ENCODE assay signal across 25 mouse cellular contexts in genomic region chr6:97016018-97016417, GRCm38 (mm10). TPM values are rescaled to one million over a fixed set of nuclear protein-coding genes. Genes with fewer than 3 reads are reported as not detected.
DNase-seq lines count a peak whose midpoint lies in the region; ATAC-seq lines count a peak whose summit lies in the region.
"Had no signal": no experiment of that assay in that cellular context is flagged by ENCODE, and none has a peak within 500 bp of the region (broad histone marks: within the 10 kb centered on the region; RNA-seq: fewer than 3 reads in every experiment).

No protein-coding gene starts in this region.

- no peaks in the 10 kb centered on the region for H3K9me3 ChIP-seq in liver, embryonic 12.5 days (replicated peaks)
- H3K9me3 ChIP-seq: embryonic facial prominence, embryonic 10.5 days; hindbrain, embryonic 10.5 days; limb, embryonic 13.5 days; neural tube, embryonic 13.5 days had no signal

- H3K27me3 ChIP-seq in liver, embryonic 12.5 days (replicated peaks), result peaks cover 4% of the 10 kb centered on the region; the same call in 1 of the 2 replicates
- H3K27me3 ChIP-seq: neural tube, embryonic 13.5 days had no signal

- 0 out of 2 replicates have a peak, but pooled peaks have one; percentile 21 for ATAC-seq in liver, embryonic 12.5 days
- ATAC-seq in hematopoietic stem cell, adult 5-6 weeks (replicated peaks in 1 of 2; ENCODE audit: insufficient read depth in 1 of 2, low FRiP score in 2 of 2, low TSS enrichment in 1 of 2, low read depth in 1 of 2, poor library complexity in 2 of 2, severe bottlenecking in 2 of 2), result peak; percentile 96 to 98
- ATAC-seq in monocyte, adult 5-6 weeks (replicated peaks; ENCODE audit: insufficient number of reproducible peaks, low FRiP score, low TSS enrichment, poor library complexity, severe bottlenecking), result peak; percentile 35; the same call in 1 of the 2 replicates

- no peaks in the 10 kb centered on the region for H3K36me3 ChIP-seq in liver, embryonic 12.5 days
- H3K36me3 ChIP-seq: embryonic facial prominence, embryonic 10.5 days; hindbrain, embryonic 10.5 days; limb, embryonic 13.5 days; neural tube, embryonic 13.5 days had no signal

- no peak overlapping the region for H3K4me2 ChIP-seq in liver, embryonic 12.5 days
- H3K4me2 ChIP-seq: limb, embryonic 13.5 days; midbrain, embryonic 11.5 days; neural tube, embryonic 13.5 days had no signal

- WGBS in liver, embryonic 12.5 days (ENCODE audit: insufficient replicate concordance), result 20% methylated on average over 3 of the region's 3 CpGs

- H3K4me3 ChIP-seq in liver, embryonic 12.5 days, result no peak overlapping the region
- H3K4me3 ChIP-seq: embryonic facial prominence, embryonic 10.5 days; hindbrain, embryonic 10.5 days; limb, embryonic 13.5 days; neural tube, embryonic 13.5 days had no signal

- H3K4me1 ChIP-seq in liver, embryonic 12.5 days, result no peaks in the 10 kb centered on the region
- H3K4me1 ChIP-seq: hindbrain, embryonic 10.5 days; neural tube, embryonic 13.5 days had no signal

- no peak overlapping the region for H3K9ac ChIP-seq in liver, embryonic 12.5 days
- H3K9ac ChIP-seq: limb, embryonic 13.5 days; neural tube, embryonic 13.5 days had no signal

- H3K27ac ChIP-seq in liver, embryonic 12.5 days, result no peak overlapping the region
- H3K27ac ChIP-seq: embryonic facial prominence, embryonic 10.5 days; hindbrain, embryonic 10.5 days; limb, embryonic 13.5 days; neural tube, embryonic 13.5 days had no signal

- DNase-seq in liver, result no peak
- DNase-seq in CD8-positive naive resting alpha-beta T cell, adult 2 months (ENCODE audit: low read depth in 2 of 2, low spot score in 2 of 2), result peak; percentile 9 to 27
- DNase-seq in c-Kit-positive CD71-positive TER-119-positive erythroid progenitor cells, embryonic 14.5 days (ENCODE audit: low spot score), result no peak
- no peak for DNase-seq in gastrocnemius, adult 18-20 months (ENCODE audit: low spot score)
- DNase-seq in gastrocnemius, adult 8-10 months (ENCODE audit: low spot score in 2 of 2), result no peak
- DNase-seq: adrenal gland, postnatal 14 days; cerebellum, adult 18-20 months; cerebellum, postnatal 36 days; gastrocnemius, postnatal 14 days; kidney, adult 2 months; kidney, postnatal 10 days; layer of hippocampus, postnatal 36 days; lung, adult 2 months; lung, postnatal 4 days; right cerebral cortex, postnatal 14 days; thymus, postnatal 36 days had no signal

RNA-seq across cellular contexts. Expression of gene Fam19a4, which starts 44.2 kb away (rescaled TPM):
- not detected in 2 replicates for polyA plus RNA-seq in liver, embryonic 12.5 days (2016; fragmentation: Nextera tagmentation; extraction: Ambion mirVana)
- total RNA-seq in hematopoietic stem cell, adult 5-6 weeks (2017), result not detected in 2 replicates
- total RNA-seq in monocyte, adult 5-6 weeks (2017), result not detected in 3 replicates
- under 1 TPM; 0.26 to 0.37 TPM for total RNA-seq in gastrocnemius, adult 18-20 months (2021)
- under 1 TPM; 0.13 to 0.46 (median 0.27) TPM for total RNA-seq in gastrocnemius, adult 8-10 months (2022)
- total RNA-seq: heart, adult 8-10 months had no signal
- polyA plus RNA-seq: kidney, adult 2 months had no signal

Comparison
In these comparisons a context has a peak if more than half of its experiments do, and no peak if none do; other contexts are left out.
1. ATAC-seq: peak in every context shown above with its lines; median percentile 97 in hematopoietic stem cell, adult 5-6 weeks; 35 in monocyte, adult 5-6 weeks; 21 in liver, embryonic 12.5 days.
2. DNase-seq: peak in CD8-positive naive resting alpha-beta T cell, adult 2 months (2 of 2); none in liver (single experiment), c-Kit-positive CD71-positive TER-119-positive erythroid progenitor cells, embryonic 14.5 days (single experiment), gastrocnemius, adult 18-20 months (single experiment) and gastrocnemius, adult 8-10 months (0 of 2).